Mouse (Mus musculus) heart, postnatal 10 days (tissue): ENCODE data around the gene Havcr1. TPM values are rescaled to one million over a fixed set of nuclear protein-coding genes. Genes with fewer than 3 reads are reported as not detected.
"Not testable (repeated sequence)": the region's sequence is repeated elsewhere in the genome, so short reads cannot be mapped to it uniquely, and the experiment has no call there.

Experiments used
- DNase-seq, 2 experiments: peaks; one replicate each; pipeline ENCODE4 v3.0.0; 2021
- intact Hi-C: fragments of 180-260 bp; cut with DNase I; formaldehyde crosslinking; loops from one replicate; pipeline ENCODE4 v1.15.1; 2025
- total RNA-seq, 2 experiments: library from RNA; stranded (reverse); gene quantifications; 2 replicates each; pipeline ENCODE4 v1.2.3; 2021

Havcr1 gene
- not detected for total RNA-seq

- intact Hi-C loops, DNase-seq: not testable (repeated sequence)
These were observed at the start of gene Havcr1 for GRCm38 (mm10) chr11:46735076-46735475. Havcr1 (plus strand) TSS chr11:46735080.

- DNase-seq = no peak
- intact Hi-C loops = no loop called here
These were observed 44.7 kb upstream of the Havcr1 start for GRCm38 (mm10) chr11:46690136-46690535.

GRCm38 (mm10) chr11:46695849-46696248 is 39.0 kb upstream of the Havcr1 start:
- DNase-seq, intact Hi-C loops: not testable (repeated sequence)

- intact Hi-C loops = no loop called here
- no peak for DNase-seq
These were observed 37.2 kb upstream of the Havcr1 start for GRCm38 (mm10) chr11:46697433-46698277.

GRCm38 (mm10) chr11:46698278-46698655 is 36.6 kb upstream of the Havcr1 start:
- intact Hi-C loops = no loop called here
- DNase-seq = no peak

- intact Hi-C loops = no loop called here
- DNase-seq = no peak
These were observed 36.0 kb upstream of the Havcr1 start for GRCm38 (mm10) chr11:46698830-46699229.

- intact Hi-C loops = no loop called here
- DNase-seq = no peak
These were observed 28.1 kb upstream of the Havcr1 start, which contains the start of gene Timd2 for GRCm38 (mm10) chr11:46706664-46707356. Timd2 (minus strand) TSS chr11:46707061.

- intact Hi-C loops = no loop called here
- DNase-seq = no peak
These were observed 3.3 kb upstream of the Havcr1 start for GRCm38 (mm10) chr11:46731541-46732070.

- intact Hi-C loops = no loop called here
- DNase-seq = peak; percentile 2 to 9
These were observed 1.6 kb upstream of the Havcr1 start for GRCm38 (mm10) chr11:46733242-46733789.

GRCm38 (mm10) chr11:46734617-46735016 is 263 bp upstream of the Havcr1 start:
- DNase-seq = no peak
- intact Hi-C loops = no loop called here

- DNase-seq = no peak
- intact Hi-C loops = no loop called here
These were observed 4.6 kb downstream of the Havcr1 start for GRCm38 (mm10) chr11:46739501-46739900.

GRCm38 (mm10) chr11:46740886-46741285 is 6.0 kb downstream of the Havcr1 start:
- no peak for DNase-seq
- intact Hi-C loops = no loop called here

GRCm38 (mm10) chr11:46741716-46742115 is 6.8 kb downstream of the Havcr1 start:
- intact Hi-C loops = no loop called here
- no peak for DNase-seq

GRCm38 (mm10) chr11:46747996-46748395 is 13.1 kb downstream of the Havcr1 start:
- DNase-seq = no peak
- intact Hi-C loops = no loop called here

- no peak for DNase-seq
- intact Hi-C loops = no loop called here
These were observed 18.8 kb downstream of the Havcr1 start for GRCm38 (mm10) chr11:46753662-46754061.

- intact Hi-C loops = no loop called here
- DNase-seq = no peak
These were observed 19.8 kb downstream of the Havcr1 start for GRCm38 (mm10) chr11:46754669-46755068.

- intact Hi-C loops, DNase-seq: not testable (repeated sequence)
These were observed 20.8 kb downstream of the Havcr1 start for GRCm38 (mm10) chr11:46755714-46756113.

GRCm38 (mm10) chr11:46776879-46777278 is 42.0 kb downstream of the Havcr1 start:
- intact Hi-C loops = no loop called here
- no peak for DNase-seq

GRCm38 (mm10) chr11:46779811-46780210 is 44.9 kb downstream of the Havcr1 start:
- no peak for DNase-seq
- intact Hi-C loops = no loop called here

- no peak for DNase-seq
These were observed 69.6 kb downstream of the Havcr1 start for GRCm38 (mm10) chr11:46804440-46804839.

GRCm38 (mm10) chr11:46810511-46810910 is 75.6 kb downstream of the Havcr1 start, which contains the start of gene Timd4:
Timd4 (plus strand) TSS chr11:46810800.
- intact Hi-C loops = no loop called here

More at GRCm38 (mm10) chr11:46804440-46804839, 69.6 kb downstream of the Havcr1 start:
- intact Hi-C loops = no loop called here

More at GRCm38 (mm10) chr11:46810511-46810910, 75.6 kb downstream of the Havcr1 start, which contains the start of gene Timd4:
- DNase-seq = no peak
